Mouse (Mus musculus) embryonic fibroblast, embryonic 13.5 days (primary cell): ENCODE measurements around the gene Dpm2.

Experiments used
- CTCF ChIP-seq: IDR thresholded peaks from 2 replicates; pipeline ENCODE4 v1.5.1; 2011; ENCODE audit warnings: mild to moderate bottlenecking, control low read depth, low read length, moderate library complexity, borderline replicate concordance; ENCODE audit not compliant: insufficient read depth
- POLR2A ChIP-seq: IDR thresholded peaks from 2 replicates; pipeline ENCODE4 v1.6.1; 2011; ENCODE audit warnings: low read depth, mild to moderate bottlenecking, control low read depth, low read length, moderate library complexity

DNA sequence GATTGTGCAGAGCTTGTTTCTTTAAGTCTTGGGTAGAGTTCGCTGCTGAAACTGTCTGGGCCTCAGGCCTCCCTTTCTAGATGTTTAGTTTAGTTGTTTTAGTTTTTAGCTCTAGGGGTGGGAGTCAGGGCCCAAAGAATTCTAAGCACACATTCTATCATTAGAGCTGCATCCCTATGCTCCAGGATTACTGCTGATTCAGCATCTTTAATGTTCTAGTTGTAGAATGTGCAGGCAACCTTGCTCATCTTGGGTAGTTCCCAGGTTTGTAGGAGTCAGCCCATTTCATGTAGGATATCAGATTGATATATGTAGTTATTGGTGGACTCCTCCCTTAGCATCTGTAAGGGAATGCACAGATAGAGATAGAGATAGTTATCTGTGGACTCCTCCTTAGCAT, 46.5 kb downstream of the Dpm2 start:
- TF ChIP-seq POLR2A: no peak
- no peak for TF ChIP-seq CTCF
